Mouse (Mus musculus): Measurements from ENCODE around the gene Rap1gap2.

GRCm38 (mm10) chr11:74568004-74568403 lies 42.7 kb downstream of the Rap1gap2 start:
- TF ChIP-seq CTCF (IDR thresholded peaks at IDR 0.05; ENCODE audit: extremely low read depth, insufficient read depth, low read length) (no peak), POLR2A (IDR thresholded peaks at IDR 0.05; ENCODE audit: extremely low read depth, insufficient read depth, low read length) (no peak)

All from cortical plate, adult 2 months (tissue).